Mouse (Mus musculus): ENCODE measurements around the gene 1700067P10Rik. TPM values are rescaled to one million over a fixed set of nuclear protein-coding genes. Genes with fewer than 3 reads are reported as not detected.
A peak's percentile ranks its signal among the peaks of the same experiment; 100 is the strongest.

1700067P10Rik gene
- total and polyA plus RNA-seq, 2 experiments, result not detected

DNA sequence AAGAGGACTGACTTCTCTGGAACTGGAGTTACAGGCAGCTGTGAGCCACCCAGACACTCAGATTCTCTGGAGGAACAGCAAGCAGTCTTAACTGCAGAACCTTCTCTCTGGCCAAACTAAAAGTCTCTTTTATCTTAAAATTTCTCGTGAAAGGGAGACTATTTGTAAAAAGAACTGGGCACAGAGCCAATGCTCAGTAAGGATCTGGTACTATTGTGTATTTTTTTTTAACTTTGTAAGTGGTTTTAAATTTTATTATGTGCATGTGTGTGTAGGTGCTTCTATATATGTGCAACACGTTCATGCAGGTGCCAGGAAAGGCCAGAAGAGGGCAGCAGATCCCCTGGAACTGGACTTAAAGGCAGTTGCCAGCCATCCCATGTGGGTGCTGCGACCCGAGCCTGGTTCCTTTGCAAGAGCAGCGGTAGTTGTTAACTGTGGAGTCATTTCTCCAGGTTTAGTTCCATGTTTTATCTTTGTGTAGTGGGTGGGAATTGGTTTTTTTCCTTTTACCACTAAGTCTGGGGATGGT is 4.2 kb downstream of the 1700067P10Rik start:
- Histone ChIP-seq H3K27me3 (ENCODE audit: control insufficient read depth, insufficient read depth, low read length) (peaks cover 8% of the 10 kb centered on the region; the same call in 1 of the 2 replicates), H3K4me3 (ENCODE audit: insufficient read depth, low read depth, low read length) (no peak overlapping the region), H3K79me2 (ENCODE audit: control insufficient read depth, insufficient read depth, low read length) (no peaks in the 10 kb centered on the region), H3K9ac (ENCODE audit: low read depth, low read length) (no peak overlapping the region), H3K4me1 (ENCODE audit: control insufficient read depth, insufficient read depth, low read length) (no peaks in the 10 kb centered on the region; the same call in 1 of the 2 replicates), H3K36me3 (ENCODE audit: control insufficient read depth, insufficient read depth, low read length) (no peaks in the 10 kb centered on the region), H3K27ac (replicated peaks; ENCODE audit: insufficient read depth, low read depth, low read length) (no peak overlapping the region)
- WGBS, result 69% methylated on average over 5 of the region's 5 CpGs
- no peak for TF ChIP-seq CTCF (IDR thresholded peaks at IDR 0.05; ENCODE audit: low read depth, low read length)
- no peak for TF ChIP-seq POLR2A (IDR thresholded peaks at IDR 0.05; ENCODE audit: extremely low read depth, insufficient read depth, low read length)
- DNase-seq (ENCODE audit: extremely low read depth, low read depth, low spot score), result no peak

DNA sequence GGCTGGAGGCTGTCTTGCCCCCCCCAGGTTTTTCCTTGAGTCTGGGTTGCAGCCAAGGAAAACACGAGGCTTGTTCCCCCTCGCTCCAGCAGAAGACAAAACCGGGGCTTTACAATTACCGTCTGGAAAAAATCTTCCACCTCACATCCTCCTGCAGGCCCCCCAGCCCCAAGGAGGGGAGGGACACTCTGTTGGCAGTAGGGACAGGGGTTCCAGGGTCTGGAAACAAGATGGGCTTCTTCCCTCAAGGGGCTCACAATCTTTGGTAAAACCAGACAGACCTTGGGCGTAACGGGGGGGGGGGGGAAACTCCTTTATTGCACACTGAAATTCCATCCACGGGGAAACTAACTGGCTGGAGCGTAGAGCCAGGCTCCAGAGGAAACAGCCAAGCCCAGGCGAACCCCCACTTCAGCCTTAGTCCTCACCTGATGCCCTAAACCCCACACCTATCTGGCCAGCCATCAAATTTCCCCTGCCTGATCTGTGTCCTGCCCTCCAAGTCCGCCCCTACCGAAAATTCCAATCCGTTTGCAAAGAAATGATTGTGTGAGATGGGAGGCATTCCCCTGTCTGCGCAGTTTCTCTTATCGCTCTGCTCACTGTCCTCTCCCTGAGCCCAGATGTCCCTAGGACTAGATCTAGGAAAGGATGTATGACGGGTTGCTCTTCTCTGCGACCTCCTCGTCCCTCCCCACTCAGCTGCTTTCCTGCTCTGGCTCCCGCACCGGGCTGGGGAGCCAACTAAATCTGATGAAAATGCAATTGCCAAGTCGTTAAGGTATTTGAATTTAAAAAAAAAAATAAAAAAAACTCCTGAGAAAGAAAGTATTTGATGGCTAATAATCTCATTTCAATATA is 5.9 kb downstream of the 1700067P10Rik start:
- H3K36me3 ChIP-seq (ENCODE audit: control insufficient read depth, insufficient read depth, low read length), result no peaks in the 10 kb centered on the region
- TF ChIP-seq CTCF (IDR thresholded peaks at IDR 0.05; ENCODE audit: low read depth, low read length), result no peak
- no peak for TF ChIP-seq POLR2A (IDR thresholded peaks at IDR 0.05; ENCODE audit: extremely low read depth, insufficient read depth, low read length)
- WGBS, result 60% methylated on average over 20 of the region's 20 CpGs
- no peak for DNase-seq (ENCODE audit: extremely low read depth, low read depth, low spot score)
- H3K27ac ChIP-seq (replicated peaks; ENCODE audit: insufficient read depth, low read depth, low read length), result no peak overlapping the region
- H3K9ac ChIP-seq (ENCODE audit: low read depth, low read length), result no peak overlapping the region
- no peak overlapping the region for H3K4me3 ChIP-seq (ENCODE audit: insufficient read depth, low read depth, low read length)
- H3K4me1 ChIP-seq (ENCODE audit: control insufficient read depth, insufficient read depth, low read length), result no peaks in the 10 kb centered on the region; the same call in 1 of the 2 replicates
- H3K27me3 ChIP-seq (ENCODE audit: control insufficient read depth, insufficient read depth, low read length), result peaks cover 12% of the 10 kb centered on the region; the same call in 1 of the 2 replicates
- no peaks in the 10 kb centered on the region for H3K79me2 ChIP-seq (ENCODE audit: control insufficient read depth, insufficient read depth, low read length)

DNA sequence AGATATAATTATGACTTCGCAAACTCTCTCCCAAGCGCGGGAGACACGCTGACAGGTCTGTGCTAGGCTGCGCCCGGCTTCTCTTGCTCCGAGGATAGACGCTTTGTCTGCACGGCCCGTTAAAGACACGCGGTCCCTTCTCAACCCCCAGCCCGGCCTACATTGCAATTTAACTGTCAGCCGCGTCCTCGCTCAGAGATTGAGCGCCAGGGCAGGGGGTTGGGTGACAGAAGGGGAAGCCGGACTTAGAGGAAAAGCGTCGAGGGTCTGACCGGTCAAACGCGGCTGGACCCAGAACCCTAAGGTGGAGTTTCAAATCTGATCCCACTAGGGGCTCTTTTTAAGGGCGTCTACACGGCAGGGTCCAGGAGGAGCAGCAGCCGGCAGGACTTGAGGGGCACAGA is 6.6 kb downstream of the 1700067P10Rik start:
- no peaks in the 10 kb centered on the region for H3K79me2 ChIP-seq (ENCODE audit: control insufficient read depth, insufficient read depth, low read length)
- H3K9ac ChIP-seq (ENCODE audit: low read depth, low read length), result no peak overlapping the region
- H3K27me3 ChIP-seq (ENCODE audit: control insufficient read depth, insufficient read depth, low read length), result peaks cover 12% of the 10 kb centered on the region; the same call in 1 of the 2 replicates
- H3K4me3 ChIP-seq (ENCODE audit: insufficient read depth, low read depth, low read length), result no peak overlapping the region
- DNase-seq (ENCODE audit: extremely low read depth, low read depth, low spot score), result no peak
- no peaks in the 10 kb centered on the region for H3K36me3 ChIP-seq (ENCODE audit: control insufficient read depth, insufficient read depth, low read length)
- H3K4me1 ChIP-seq (ENCODE audit: control insufficient read depth, insufficient read depth, low read length), result no peaks in the 10 kb centered on the region; the same call in 1 of the 2 replicates
- WGBS, result 17% methylated on average over 26 of the region's 26 CpGs
- TF ChIP-seq CTCF (IDR thresholded peaks at IDR 0.05; ENCODE audit: low read depth, low read length), result no peak
- TF ChIP-seq POLR2A (IDR thresholded peaks at IDR 0.05; ENCODE audit: extremely low read depth, insufficient read depth, low read length), result no peak
- no peak overlapping the region for H3K27ac ChIP-seq (replicated peaks; ENCODE audit: insufficient read depth, low read depth, low read length)

DNA sequence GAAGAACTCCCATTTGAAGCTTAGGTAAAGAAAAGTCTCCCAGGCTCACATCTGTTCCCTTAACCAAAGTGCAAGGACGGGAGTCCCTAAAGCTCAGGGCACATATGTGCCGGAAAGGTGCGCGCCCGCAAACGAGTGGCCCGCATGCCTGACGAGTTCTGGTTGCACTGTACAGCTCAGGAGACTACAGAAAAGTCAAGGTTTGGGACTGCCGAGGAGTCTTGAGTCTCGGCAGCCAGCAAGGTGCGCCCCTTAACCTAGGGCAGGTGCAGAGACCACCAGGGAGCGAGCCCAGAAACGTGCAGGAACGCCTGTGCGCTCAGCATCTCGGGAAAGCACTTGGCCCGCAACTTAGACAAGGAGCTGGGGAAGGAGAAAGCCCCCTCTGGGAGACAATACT is 7.2 kb downstream of the 1700067P10Rik start:
- WGBS, result 23% methylated on average over 17 of the region's 17 CpGs
- TF ChIP-seq POLR2A (IDR thresholded peaks at IDR 0.05; ENCODE audit: extremely low read depth, insufficient read depth, low read length) (no peak), CTCF (IDR thresholded peaks at IDR 0.05; ENCODE audit: low read depth, low read length) (no peak)
- Histone ChIP-seq H3K4me1 (ENCODE audit: control insufficient read depth, insufficient read depth, low read length) (no peaks in the 10 kb centered on the region; the same call in 1 of the 2 replicates), H3K27ac (replicated peaks; ENCODE audit: insufficient read depth, low read depth, low read length) (no peak overlapping the region), H3K9ac (ENCODE audit: low read depth, low read length) (no peak overlapping the region), H3K79me2 (ENCODE audit: control insufficient read depth, insufficient read depth, low read length) (no peaks in the 10 kb centered on the region), H3K36me3 (ENCODE audit: control insufficient read depth, insufficient read depth, low read length) (no peaks in the 10 kb centered on the region), H3K27me3 (ENCODE audit: control insufficient read depth, insufficient read depth, low read length) (peaks cover 12% of the 10 kb centered on the region; the same call in 1 of the 2 replicates), H3K4me3 (ENCODE audit: insufficient read depth, low read depth, low read length) (no peak overlapping the region)
- no peak for DNase-seq (ENCODE audit: extremely low read depth, low read depth, low spot score)

DNA sequence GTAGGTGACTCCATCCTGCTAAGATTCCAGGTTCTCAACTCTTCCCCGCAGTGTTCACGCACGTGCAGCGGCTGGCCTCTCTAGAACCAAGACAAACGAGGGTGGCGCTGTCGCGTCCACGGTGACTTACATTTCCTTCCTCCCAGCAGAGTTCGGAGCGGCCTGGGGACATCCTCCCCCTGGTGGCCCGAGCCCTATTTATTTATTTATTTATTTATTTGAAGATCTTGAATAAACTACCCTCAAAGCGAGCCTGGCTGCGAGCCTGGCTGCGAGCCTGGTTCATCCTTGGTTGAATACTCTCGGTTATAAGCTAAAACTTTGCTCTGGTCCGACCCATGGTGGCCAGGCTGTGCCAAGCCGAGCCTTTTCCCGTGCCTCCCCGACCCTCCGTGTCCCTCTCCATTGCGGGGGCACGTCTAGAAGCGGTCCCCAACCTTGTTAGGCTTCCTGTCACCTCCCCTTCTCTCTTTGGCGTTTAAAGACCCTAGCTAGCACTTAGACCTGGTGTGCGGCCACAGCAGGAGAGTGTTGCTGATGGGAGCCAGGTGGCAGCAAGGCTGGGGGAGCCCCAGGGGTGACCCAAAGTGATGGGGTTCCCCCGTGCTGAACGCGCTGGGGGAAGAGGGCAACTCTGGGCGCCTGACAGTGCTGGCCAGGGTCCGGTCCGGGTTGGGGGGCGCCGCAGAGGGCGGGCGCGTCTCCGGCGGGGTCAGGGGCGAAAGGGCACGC is 8.1 kb downstream of the 1700067P10Rik start:
- peak; percentile 19 for DNase-seq (ENCODE audit: extremely low read depth, low read depth, low spot score)
- Histone ChIP-seq H3K36me3 (ENCODE audit: control insufficient read depth, insufficient read depth, low read length) (no peaks in the 10 kb centered on the region), H3K9ac (ENCODE audit: low read depth, low read length) (no peak overlapping the region), H3K79me2 (ENCODE audit: control insufficient read depth, insufficient read depth, low read length) (no peaks in the 10 kb centered on the region), H3K4me3 (ENCODE audit: insufficient read depth, low read depth, low read length) (peak overlapping the region; percentile 4; the same call in 1 of the 2 replicates), H3K27me3 (ENCODE audit: control insufficient read depth, insufficient read depth, low read length) (peaks cover 12% of the 10 kb centered on the region; the same call in 1 of the 2 replicates), H3K4me1 (ENCODE audit: control insufficient read depth, insufficient read depth, low read length) (no peaks in the 10 kb centered on the region; the same call in 1 of the 2 replicates), H3K27ac (replicated peaks; ENCODE audit: insufficient read depth, low read depth, low read length) (no peak overlapping the region)
- WGBS, result 1% methylated on average over 40 of the region's 41 CpGs
- TF ChIP-seq POLR2A (IDR thresholded peaks at IDR 0.05; ENCODE audit: extremely low read depth, insufficient read depth, low read length) (no peak), CTCF (IDR thresholded peaks at IDR 0.05; ENCODE audit: low read depth, low read length) (peak; percentile 50)

Data from liver, adult 2 months (tissue).